In the genomic region with DNA sequence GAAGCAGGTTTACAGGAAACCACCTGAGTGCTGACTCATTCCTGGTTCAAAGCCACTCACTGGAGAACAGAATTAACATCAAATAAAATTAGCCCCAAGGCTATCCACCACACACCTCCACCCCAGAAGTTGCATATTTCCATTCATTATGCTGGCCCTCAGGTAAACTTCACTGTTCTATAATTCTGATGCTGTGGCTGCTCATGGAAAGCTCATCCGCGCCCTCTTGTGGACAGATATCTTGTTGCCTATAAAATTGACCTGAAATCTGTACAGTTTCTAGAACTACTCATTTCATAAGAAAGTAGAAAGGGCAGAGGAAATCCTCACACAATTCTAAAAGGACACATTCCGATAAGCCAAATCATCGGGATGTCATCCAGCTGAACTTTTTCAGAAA, we compare ENCODE assay signal across 8 mouse cellular contexts. TPM values are rescaled to one million over a fixed set of nuclear protein-coding genes. Genes with fewer than 3 reads are reported as not detected.
A peak's percentile ranks its signal among the peaks of the same experiment; 100 is the strongest.
DNase-seq lines count a peak whose midpoint lies in the region; ATAC-seq and TF ChIP-seq lines count a peak whose summit lies in the region.

No protein-coding gene starts in this region.

- TF ChIP-seq CTCF in brain, embryonic 14.5 days (IDR thresholded peaks at IDR 0.05; ENCODE audit: borderline replicate concordance, extremely low read depth, insufficient read depth, insufficient read length) = peak; percentile 65; the same call in 1 of the 2 replicates

- no peak overlapping the region for H3K9ac ChIP-seq in forebrain, embryonic 16.5 days (replicated peaks; ENCODE audit: low read depth, low read length)

- no peak overlapping the region for H3K27ac ChIP-seq in forebrain, embryonic 10.5 days
- no peak overlapping the region for H3K27ac ChIP-seq in forebrain, embryonic 16.5 days (ENCODE audit: low read length)

- H3K27me3 ChIP-seq in forebrain, embryonic 10.5 days (ENCODE audit: poor library complexity, severe bottlenecking) = no peaks in the 10 kb centered on the region
- H3K27me3 ChIP-seq in forebrain, embryonic 16.5 days (replicated peaks; ENCODE audit: control insufficient read depth, insufficient read depth, low read length) = no peaks in the 10 kb centered on the region

- no peak overlapping the region for H3K4me3 ChIP-seq in forebrain, embryonic 10.5 days
- H3K4me3 ChIP-seq in forebrain, embryonic 16.5 days (replicated peaks; ENCODE audit: low read length) = no peak overlapping the region

- no peaks in the 10 kb centered on the region for H3K36me3 ChIP-seq in forebrain, embryonic 10.5 days (replicated peaks)
- no peaks in the 10 kb centered on the region for H3K36me3 ChIP-seq in forebrain, embryonic 16.5 days (ENCODE audit: control insufficient read depth, insufficient read depth)

- H3K9me3 ChIP-seq in forebrain, embryonic 10.5 days = peaks cover 1% of the 10 kb centered on the region; the same call in 1 of the 2 replicates
- no peaks in the 10 kb centered on the region; the same call in 1 of the 2 replicates for H3K9me3 ChIP-seq in forebrain, embryonic 16.5 days (ENCODE audit: control insufficient read depth, low read length)

- no peak for TF ChIP-seq POLR2A in brain, embryonic 14.5 days (IDR thresholded peaks at IDR 0.05; ENCODE audit: borderline replicate concordance, extremely low read depth, insufficient read depth, insufficient read length, poor library complexity, severe bottlenecking)

- H3K4me2 ChIP-seq in forebrain, embryonic 16.5 days (ENCODE audit: low read length) = no peak overlapping the region

- 27% methylated on average over 4 of the region's 4 CpGs for WGBS in forebrain, embryonic 10.5 days
- WGBS in forebrain, embryonic 16.5 days = 26% methylated on average over 4 of the region's 4 CpGs

- no peak for ATAC-seq in forebrain, embryonic 16.5 days
- peak; percentile 81 for ATAC-seq in frontal cortex, adult (ENCODE audit: low TSS enrichment)

- DNase-seq in forebrain, embryonic 10.5 days (ENCODE audit: extremely low spot score, low spot score) = peak; percentile 40
- peak; percentile 88 for DNase-seq in CD4-positive, CD25-positive, alpha-beta regulatory T cell, adult 2 months (ENCODE audit: low read depth, low spot score)
- peak; percentile 77 for DNase-seq in brain, embryonic 14.5 days (ENCODE audit: low read depth)
- DNase-seq in layer of hippocampus, adult 11-12 months (ENCODE audit: low spot score) = peak; percentile 87
- peak; percentile 80 for DNase-seq in lung, postnatal 10 days
- peak; percentile 20 to 73 for DNase-seq in spleen, adult 18-20 months

- H3K4me1 ChIP-seq in forebrain, embryonic 10.5 days = no peaks in the 10 kb centered on the region
- H3K4me1 ChIP-seq in forebrain, embryonic 16.5 days (replicated peaks; ENCODE audit: control insufficient read depth, insufficient read depth, low read length) = no peaks in the 10 kb centered on the region

RNA-seq across cellular contexts. Expression of a gene that starts 6.4 kb away (rescaled TPM):
- 307 and 312 TPM in 2 replicates for polyA plus RNA-seq in forebrain, embryonic 10.5 days (2016; fragmentation: Nextera tagmentation; extraction: Ambion mirVana)
- 270 and 276 TPM in 2 replicates for polyA plus RNA-seq in forebrain, embryonic 16.5 days (2015; fragmentation: Nextera tagmentation; extraction: Ambion mirVana)
- 116 and 154 TPM in 2 replicates for polyA plus RNA-seq in brain, embryonic 14.5 days (2012; rRNA removed)

RNA-seq across cellular contexts. Expression of a gene that starts 15.9 kb away (rescaled TPM):
- polyA plus RNA-seq in forebrain, embryonic 10.5 days (2016; fragmentation: Nextera tagmentation; extraction: Ambion mirVana) = 46.0 and 49.0 TPM in 2 replicates
- 38.1 and 43.6 TPM in 2 replicates for polyA plus RNA-seq in forebrain, embryonic 16.5 days (2015; fragmentation: Nextera tagmentation; extraction: Ambion mirVana)
- 11.6 and 17.2 TPM in 2 replicates for polyA plus RNA-seq in brain, embryonic 14.5 days (2012; rRNA removed)

RNA-seq across cellular contexts. Expression of a gene that starts 16.2 kb away (rescaled TPM):
- polyA plus RNA-seq in forebrain, embryonic 10.5 days (2016; fragmentation: Nextera tagmentation; extraction: Ambion mirVana) = 26.4 and 26.7 TPM in 2 replicates
- 16.7 and 18.3 TPM in 2 replicates for polyA plus RNA-seq in forebrain, embryonic 16.5 days (2015; fragmentation: Nextera tagmentation; extraction: Ambion mirVana)
- 4.4 and 7.6 TPM in 2 replicates for polyA plus RNA-seq in brain, embryonic 14.5 days (2012; rRNA removed)

RNA-seq across cellular contexts. Expression of a gene that starts 46.0 kb away (rescaled TPM):
- polyA plus RNA-seq in forebrain, embryonic 10.5 days (2016; fragmentation: Nextera tagmentation; extraction: Ambion mirVana) = 2.5 and 3.0 TPM in 2 replicates
- 2.5 and 4.5 TPM in 2 replicates for polyA plus RNA-seq in forebrain, embryonic 16.5 days (2015; fragmentation: Nextera tagmentation; extraction: Ambion mirVana)
- 1.6 and 2.8 TPM in 2 replicates for polyA plus RNA-seq in brain, embryonic 14.5 days (2012; rRNA removed)
